Mouse (Mus musculus) testis, adult 2 months (tissue): ENCODE data around the gene Zfp989. TPM values are rescaled to one million over a fixed set of nuclear protein-coding genes. Genes with fewer than 3 reads are reported as not detected.
"Not testable (repeated sequence)": the region's sequence is repeated elsewhere in the genome, so short reads cannot be mapped to it uniquely, and the experiment has no call there.

Experiments
- H3K27ac ChIP-seq: fragments of 200-500 bp; 2 replicates; pipeline ENCODE4 v1.5.1; 2012; ENCODE audit warnings: low read depth, low read length; ENCODE audit not compliant: control insufficient read depth, insufficient read depth
- H3K27me3 ChIP-seq: fragments of 200-500 bp; 2 replicates; pipeline ENCODE4 v1.6.1; 2012; ENCODE audit warnings: mild to moderate bottlenecking, low read length, moderate library complexity; ENCODE audit not compliant: control insufficient read depth, insufficient read depth
- H3K36me3 ChIP-seq: fragments of 200-500 bp; 2 replicates; pipeline ENCODE4 v1.6.1; 2012; ENCODE audit warnings: mild to moderate bottlenecking, low read length; ENCODE audit not compliant: control insufficient read depth, insufficient read depth
- H3K4me1 ChIP-seq: fragments of 200-500 bp; 2 replicates; pipeline ENCODE4 v1.6.1; 2012; ENCODE audit warnings: low read length; ENCODE audit not compliant: control insufficient read depth, insufficient read depth
- H3K4me3 ChIP-seq: fragments of 200-500 bp; 2 replicates; pipeline ENCODE4 v1.5.1; 2012; ENCODE audit warnings: low read depth, mild to moderate bottlenecking, low read length, moderate library complexity, mixed read lengths; ENCODE audit not compliant: control insufficient read depth
- CTCF ChIP-seq: fragments of 200-500 bp; IDR thresholded peaks from 2 replicates; pipeline ENCODE4 v1.5.1; 2012; ENCODE audit warnings: low read depth, mild to moderate bottlenecking, inconsistent platforms, low read length, moderate library complexity; ENCODE audit not compliant: control insufficient read depth, insufficient read depth, insufficient replicate concordance
- POLR2A ChIP-seq: fragments of 200-500 bp; IDR thresholded peaks from 2 replicates; pipeline ENCODE4 v1.6.1; 2012; ENCODE audit warnings: low read depth, mild to moderate bottlenecking, inconsistent platforms, low read length, moderate library complexity; ENCODE audit not compliant: control insufficient read depth
- polyA plus RNA-seq: library from polyadenylated mRNA; depleted of rRNA; stranded (reverse); fragments of >200 nt; gene quantifications from 2 replicates; pipeline ENCODE4 v1.2.3, GENCODE M21; 2012; rRNA removed

The Zfp989 gene
- polyA plus RNA-seq = 0.05 TPM in 1 of 2 replicates, not detected in the other

- not testable (repeated sequence) for H3K4me1 ChIP-seq, H3K4me3 ChIP-seq, H3K27ac ChIP-seq, H3K27me3 ChIP-seq, H3K36me3 ChIP-seq
Observed at GRCm38 (mm10) chr4:146971757-146972156, at the start of gene Zfp989. Gene Zfp989, plus strand, starts transcription at chr4:146971976.

- TF ChIP-seq CTCF (no peak), POLR2A (no peak)
- Histone ChIP-seq H3K27ac (no peak overlapping the region), H3K27me3 (no peaks in the 10 kb centered on the region), H3K4me1 (peaks cover 4% of the 10 kb centered on the region; the same call in 1 of the 2 replicates), H3K4me3 (peak overlapping the region; percentile 73), H3K36me3 (no peaks in the 10 kb centered on the region)
Observed at GRCm38 (mm10) chr4:146932311-146933082, 39.3 kb upstream of the Zfp989 start.

- H3K36me3 ChIP-seq, H3K27ac ChIP-seq, H3K4me1 ChIP-seq, H3K27me3 ChIP-seq: not testable (repeated sequence)
- H3K4me3 ChIP-seq = peak overlapping the region; percentile 89
Observed at GRCm38 (mm10) chr4:146941691-146942090, 30.1 kb upstream of the Zfp989 start.

DNA sequence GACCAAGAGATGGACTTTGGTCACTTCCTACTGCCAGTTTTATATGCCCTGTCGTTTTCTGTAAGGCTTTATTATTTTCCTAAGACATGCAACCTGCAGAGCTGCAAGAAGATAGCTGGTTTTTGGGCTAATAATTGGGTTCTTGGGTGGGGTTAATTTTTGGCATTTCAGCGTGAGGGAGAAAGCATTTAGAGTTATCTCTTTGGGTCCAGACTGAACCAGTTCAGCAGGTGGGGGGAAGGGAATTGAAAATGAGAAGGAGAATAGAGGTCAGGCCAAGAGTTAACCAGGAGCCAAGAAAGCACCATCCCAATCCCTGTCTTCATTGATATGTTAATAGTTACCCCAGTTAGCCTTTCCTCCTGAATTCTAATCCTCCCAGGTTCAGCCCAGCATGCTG lies 4.8 kb downstream of the Zfp989 start:
- not testable (repeated sequence) for H3K4me1 ChIP-seq, H3K27ac ChIP-seq, H3K4me3 ChIP-seq, H3K36me3 ChIP-seq, H3K27me3 ChIP-seq

DNA sequence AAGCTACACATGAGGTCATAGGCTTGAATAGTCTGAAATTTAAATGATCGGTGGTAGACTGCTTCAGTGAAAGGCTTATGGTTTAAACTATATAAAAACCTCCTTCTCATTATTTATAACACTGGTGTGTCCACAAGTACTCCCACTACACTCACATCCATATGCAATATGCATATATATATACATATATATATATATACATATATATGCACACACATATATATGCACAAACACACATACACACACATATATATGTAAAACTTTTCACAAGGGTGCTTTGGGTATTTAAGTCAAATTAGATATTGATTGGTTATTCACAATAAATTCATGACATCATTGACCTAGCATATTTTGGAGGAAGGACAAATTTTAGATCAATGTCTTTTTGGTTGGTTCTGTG lies 46.6 kb downstream of the Zfp989 start:
- not testable (repeated sequence) for H3K4me1 ChIP-seq, H3K36me3 ChIP-seq, H3K27me3 ChIP-seq, H3K27ac ChIP-seq, H3K4me3 ChIP-seq

- not testable (repeated sequence) for H3K4me3 ChIP-seq, H3K27me3 ChIP-seq, H3K36me3 ChIP-seq, H3K27ac ChIP-seq, H3K4me1 ChIP-seq
Observed at GRCm38 (mm10) chr4:147021550-147021949, 49.8 kb downstream of the Zfp989 start, which contains the start of gene Rex2. Gene Rex2, plus strand, starts transcription at chr4:147021850.

GRCm38 (mm10) chr4:147026374-147026773 lies 54.6 kb downstream of the Zfp989 start:
- H3K27me3 ChIP-seq, H3K27ac ChIP-seq, H3K4me1 ChIP-seq, H3K36me3 ChIP-seq, H3K4me3 ChIP-seq: not testable (repeated sequence)

DNA sequence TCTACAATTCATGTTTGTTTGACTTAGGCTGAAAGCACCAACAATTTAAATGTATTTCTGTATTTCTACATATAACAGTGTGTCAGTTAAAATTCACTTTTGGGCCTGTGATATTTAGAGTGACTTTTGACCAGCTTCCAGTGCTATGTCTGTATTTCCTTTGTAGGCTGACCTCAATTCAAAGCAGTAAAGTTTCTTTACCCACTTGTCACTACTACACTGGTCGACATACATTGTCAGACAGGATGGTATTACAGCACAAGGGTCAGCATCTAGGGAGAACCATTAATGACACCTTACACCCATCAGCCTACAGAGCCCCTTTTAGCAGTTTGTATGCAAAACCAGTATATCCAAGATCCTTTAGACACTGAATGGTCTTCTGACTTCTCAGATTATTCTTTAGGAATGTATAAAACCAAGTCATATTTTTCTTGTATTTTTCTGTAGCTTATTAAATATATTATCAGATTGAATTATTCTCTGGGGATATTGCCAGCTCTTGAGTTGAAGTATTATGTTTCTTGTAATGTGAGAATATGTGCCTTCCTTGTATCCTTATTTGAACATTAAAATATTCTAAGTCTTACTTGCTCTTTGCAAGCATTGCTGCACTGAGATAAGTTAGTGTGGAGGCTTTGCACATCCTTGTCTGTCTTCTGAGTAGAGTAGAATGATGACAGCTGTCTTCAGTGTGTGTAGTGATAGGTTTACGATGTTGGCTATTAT lies 59.7 kb downstream of the Zfp989 start:
- H3K36me3 ChIP-seq, H3K27ac ChIP-seq: not testable (repeated sequence)

More for the DNA sequence above, 59.7 kb downstream of the Zfp989 start:
- H3K4me3 ChIP-seq, H3K4me1 ChIP-seq, H3K27me3 ChIP-seq: not testable (repeated sequence)

Other genes starting within 250 kb of the Zfp989 start
- 1.2 TPM in 1 of 2 replicates, not detected in the other for gene Gm21411, start 62.4 kb upstream of the Zfp989 start, polyA plus RNA-seq
- 0.02 and 0.07 TPM in 2 replicates for gene Rex2, start 49.9 kb downstream of the Zfp989 start, polyA plus RNA-seq
- gene Zfp991, start 160.1 kb downstream of the Zfp989 start, polyA plus RNA-seq = 3.0 and 3.2 TPM in 2 replicates